Mouse (Mus musculus): ENCODE results near the gene Rasl12. TPM values are rescaled to one million over a fixed set of nuclear protein-coding genes. Genes with fewer than 3 reads are reported as not detected.

The Rasl12 gene
- polyA plus RNA-seq, 1 experiment from 2014 or later, result 5.8 TPM

GRCm38 (mm10) chr9:65394360-65394759 is 3.9 kb upstream of the Rasl12 start:
- H3K36me3 ChIP-seq, result no peaks in the 10 kb centered on the region
- H3K27ac ChIP-seq (replicated peaks), result no peak overlapping the region
- ATAC-seq (ENCODE audit: low FRiP score), result no peak
- H3K27me3 ChIP-seq (replicated peaks), result peaks cover 43% of the 10 kb centered on the region
- H3K9ac ChIP-seq (replicated peaks), result no peak overlapping the region
- 73% methylated on average over 2 of the region's 2 CpGs for WGBS
- no peaks in the 10 kb centered on the region for H3K9me3 ChIP-seq (replicated peaks)
- no peak overlapping the region for H3K4me2 ChIP-seq
- H3K4me1 ChIP-seq, result peaks cover 21% of the 10 kb centered on the region
- no peak overlapping the region for H3K4me3 ChIP-seq (replicated peaks)

GRCm38 (mm10) chr9:65399934-65400333 is 1.6 kb downstream of the Rasl12 start:
- Histone ChIP-seq H3K27me3 (replicated peaks) (0 out of 2 replicates have a peak, but pooled peaks cover 2% of the 10 kb centered on the region), H3K9ac (replicated peaks) (no peak overlapping the region), H3K4me3 (replicated peaks) (no peak overlapping the region), H3K4me2 (no peak overlapping the region), H3K27ac (replicated peaks) (no peak overlapping the region), H3K4me1 (peaks cover 14% of the 10 kb centered on the region), H3K9me3 (replicated peaks) (no peaks in the 10 kb centered on the region), H3K36me3 (no peaks in the 10 kb centered on the region)
- no peak for ATAC-seq (ENCODE audit: low FRiP score)
- 91% methylated on average over 6 of the region's 6 CpGs for WGBS

DNA sequence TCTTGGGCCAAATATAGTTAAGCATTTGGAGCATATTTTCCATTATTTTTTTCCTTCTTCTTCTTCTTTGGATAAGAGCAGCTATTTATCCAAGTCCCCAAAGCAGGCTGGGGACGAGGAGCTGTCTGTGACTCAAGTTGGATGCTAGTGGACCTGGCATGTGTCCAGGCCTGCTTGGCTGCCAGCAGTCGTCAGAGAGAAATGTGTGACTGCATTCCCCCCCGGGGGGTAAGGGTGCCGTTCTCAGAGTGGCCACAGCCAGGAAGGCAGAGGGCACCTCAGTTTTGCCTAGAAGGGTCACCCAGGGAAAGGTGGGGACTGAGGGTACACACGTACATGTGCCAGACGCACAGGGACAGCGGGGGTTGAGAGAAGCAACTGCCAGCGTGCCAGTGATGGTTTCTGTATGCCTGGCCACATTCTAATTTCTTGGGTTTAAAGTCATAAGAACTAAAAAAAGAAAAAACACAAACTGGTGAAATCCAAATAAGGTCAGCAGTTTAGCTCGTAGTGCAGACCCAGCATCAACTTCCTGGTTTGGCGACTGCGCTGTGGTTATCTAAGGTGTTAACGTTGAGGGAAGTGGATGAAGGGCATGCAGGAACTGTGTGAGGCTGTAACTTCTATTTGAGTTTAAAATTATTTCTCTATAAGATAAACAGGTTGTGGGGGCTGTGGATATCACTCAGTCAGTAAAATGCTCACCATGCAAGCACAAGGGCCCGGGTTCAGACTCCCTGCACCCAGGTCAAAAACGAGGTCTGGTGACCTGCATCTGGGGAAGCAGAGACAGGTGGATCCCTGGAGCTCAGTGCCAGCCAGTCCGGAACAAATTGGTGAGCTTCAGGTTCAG is 6.3 kb downstream of the Rasl12 start:
- Histone ChIP-seq H3K9ac (replicated peaks) (no peak overlapping the region), H3K9me3 (replicated peaks) (no peaks in the 10 kb centered on the region), H3K27ac (replicated peaks) (no peak overlapping the region), H3K27me3 (replicated peaks) (no peaks in the 10 kb centered on the region), H3K36me3 (no peaks in the 10 kb centered on the region), H3K4me3 (replicated peaks) (no peak overlapping the region), H3K4me1 (peaks cover 3% of the 10 kb centered on the region; the same call in 1 of the 2 replicates), H3K4me2 (no peak overlapping the region)
- ATAC-seq (ENCODE audit: low FRiP score), result no peak
- WGBS, result 65% methylated on average over 15 of the region's 15 CpGs

DNA sequence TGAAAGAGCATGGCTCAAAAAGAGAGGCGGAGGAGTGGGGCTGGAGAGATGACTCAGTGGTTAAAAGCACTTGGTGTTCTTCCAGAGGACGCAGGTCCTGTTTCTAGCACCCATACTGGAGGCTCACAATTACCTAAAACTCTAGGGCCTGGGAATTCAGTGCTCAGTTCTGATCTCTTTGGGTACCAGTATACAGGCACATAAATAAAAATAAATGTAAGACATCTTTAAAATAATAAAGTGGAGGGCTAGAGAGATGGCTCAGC is 6.8 kb downstream of the Rasl12 start:
- Histone ChIP-seq H3K36me3 (no peaks in the 10 kb centered on the region), H3K9me3 (replicated peaks) (no peaks in the 10 kb centered on the region), H3K27ac (replicated peaks) (no peak overlapping the region), H3K27me3 (replicated peaks) (no peaks in the 10 kb centered on the region), H3K4me2 (no peak overlapping the region), H3K9ac (replicated peaks) (no peak overlapping the region), H3K4me3 (replicated peaks) (no peak overlapping the region), H3K4me1 (peaks cover 3% of the 10 kb centered on the region; the same call in 1 of the 2 replicates)
- WGBS, result 85% methylated on average over 2 of the region's 2 CpGs
- ATAC-seq (ENCODE audit: low FRiP score), result no peak

GRCm38 (mm10) chr9:65407327-65407726 is 9.0 kb downstream of the Rasl12 start:
- H3K4me1 ChIP-seq, result peaks cover 3% of the 10 kb centered on the region; the same call in 1 of the 2 replicates
- no peak for ATAC-seq (ENCODE audit: low FRiP score)
- 86% methylated on average over 5 of the region's 5 CpGs for WGBS
- no peaks in the 10 kb centered on the region for H3K27me3 ChIP-seq (replicated peaks)
- no peak overlapping the region for H3K4me3 ChIP-seq (replicated peaks)
- no peak overlapping the region for H3K27ac ChIP-seq (replicated peaks)
- no peak overlapping the region for H3K9ac ChIP-seq (replicated peaks)
- H3K36me3 ChIP-seq, result no peaks in the 10 kb centered on the region
- no peaks in the 10 kb centered on the region for H3K9me3 ChIP-seq (replicated peaks)
- H3K4me2 ChIP-seq, result no peak overlapping the region

DNA sequence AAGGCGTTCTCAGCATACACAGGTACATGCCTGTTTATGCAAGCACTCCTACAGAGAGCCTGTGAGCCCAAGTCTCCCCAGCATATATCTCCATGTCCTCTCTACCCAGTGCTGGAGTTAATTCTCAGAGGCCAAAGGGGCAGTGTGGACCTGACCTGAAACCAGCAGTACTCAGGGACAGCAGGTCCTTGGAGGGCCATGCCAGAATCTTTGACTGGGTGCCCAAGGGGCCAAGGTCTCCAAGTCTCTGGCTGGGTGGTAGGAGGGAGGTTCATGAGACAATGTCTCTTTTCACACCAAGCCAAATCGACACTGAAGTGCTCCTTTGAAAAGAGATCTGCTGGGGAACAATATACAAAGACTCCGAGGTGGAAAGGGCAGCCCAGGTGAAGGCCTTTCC is 9.6 kb downstream of the Rasl12 start:
- H3K4me2 ChIP-seq, result no peak overlapping the region
- no peak overlapping the region for H3K27ac ChIP-seq (replicated peaks)
- no peaks in the 10 kb centered on the region for H3K27me3 ChIP-seq (replicated peaks)
- no peaks in the 10 kb centered on the region for H3K36me3 ChIP-seq
- no peak overlapping the region for H3K9ac ChIP-seq (replicated peaks)
- 81% methylated on average over 3 of the region's 3 CpGs for WGBS
- no peak overlapping the region for H3K4me3 ChIP-seq (replicated peaks)
- H3K9me3 ChIP-seq (replicated peaks), result no peaks in the 10 kb centered on the region
- peaks cover 3% of the 10 kb centered on the region; the same call in 1 of the 2 replicates for H3K4me1 ChIP-seq
- no peak for ATAC-seq (ENCODE audit: low FRiP score)

GRCm38 (mm10) chr9:65408871-65409295 is 10.6 kb downstream of the Rasl12 start:
- no peaks in the 10 kb centered on the region for H3K9me3 ChIP-seq (replicated peaks)
- H3K27me3 ChIP-seq (replicated peaks), result no peaks in the 10 kb centered on the region
- no peak overlapping the region for H3K4me2 ChIP-seq
- no peak overlapping the region for H3K9ac ChIP-seq (replicated peaks)
- peaks cover 3% of the 10 kb centered on the region; the same call in 1 of the 2 replicates for H3K4me1 ChIP-seq
- no peak for ATAC-seq (ENCODE audit: low FRiP score)
- H3K27ac ChIP-seq (replicated peaks), result no peak overlapping the region
- H3K36me3 ChIP-seq, result no peaks in the 10 kb centered on the region
- 72% methylated on average over 5 of the region's 5 CpGs for WGBS
- no peak overlapping the region for H3K4me3 ChIP-seq (replicated peaks)

- WGBS, result 96% methylated on average over 8 of the region's 8 CpGs
- Histone ChIP-seq H3K4me3 (replicated peaks) (no peak overlapping the region), H3K4me2 (no peak overlapping the region), H3K9me3 (replicated peaks) (no peaks in the 10 kb centered on the region), H3K4me1 (no peaks in the 10 kb centered on the region), H3K27ac (replicated peaks) (no peak overlapping the region), H3K9ac (replicated peaks) (no peak overlapping the region), H3K27me3 (replicated peaks) (no peaks in the 10 kb centered on the region), H3K36me3 (no peaks in the 10 kb centered on the region)
- no peak for ATAC-seq (ENCODE audit: low FRiP score)
Observed at GRCm38 (mm10) chr9:65410378-65410777, 12.1 kb downstream of the Rasl12 start.

DNA sequence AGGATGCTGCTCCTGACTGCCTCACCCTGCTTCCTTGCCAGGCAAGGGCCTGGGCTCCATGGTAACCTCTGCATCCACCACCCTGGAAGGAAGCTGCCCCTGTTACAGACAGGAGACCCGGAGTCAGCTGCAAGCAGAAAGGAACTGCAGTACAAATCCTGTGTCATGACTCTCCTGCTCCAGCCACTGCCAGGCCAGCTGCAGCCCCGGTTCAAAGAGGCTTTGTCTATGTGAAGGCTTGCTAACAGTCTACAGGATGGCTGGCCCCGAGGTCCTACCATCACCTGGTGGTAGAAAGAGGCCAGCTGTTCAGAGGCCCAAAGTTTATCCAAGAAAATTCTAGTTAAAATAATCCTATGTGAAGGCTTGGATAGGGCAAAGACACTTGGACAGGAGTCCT is 13.0 kb downstream of the Rasl12 start:
- H3K27me3 ChIP-seq (replicated peaks), result no peaks in the 10 kb centered on the region
- WGBS, result 80% methylated on average over 3 of the region's 3 CpGs
- H3K36me3 ChIP-seq, result no peaks in the 10 kb centered on the region
- no peaks in the 10 kb centered on the region for H3K4me1 ChIP-seq
- H3K27ac ChIP-seq (replicated peaks), result no peak overlapping the region
- ATAC-seq (ENCODE audit: low FRiP score), result no peak
- no peak overlapping the region for H3K4me2 ChIP-seq
- H3K4me3 ChIP-seq (replicated peaks), result no peak overlapping the region
- H3K9ac ChIP-seq (replicated peaks), result no peak overlapping the region
- no peaks in the 10 kb centered on the region for H3K9me3 ChIP-seq (replicated peaks)

GRCm38 (mm10) chr9:65417738-65418137 is 19.4 kb downstream of the Rasl12 start:
- H3K4me3 ChIP-seq (replicated peaks), result no peak overlapping the region
- H3K36me3 ChIP-seq, result no peaks in the 10 kb centered on the region
- H3K4me1 ChIP-seq, result no peaks in the 10 kb centered on the region
- no peaks in the 10 kb centered on the region for H3K9me3 ChIP-seq (replicated peaks)
- H3K9ac ChIP-seq (replicated peaks), result no peak overlapping the region
- no peaks in the 10 kb centered on the region for H3K27me3 ChIP-seq (replicated peaks)
- H3K27ac ChIP-seq (replicated peaks), result no peak overlapping the region
- H3K4me2 ChIP-seq, result no peak overlapping the region
- 43% methylated on average over 3 of the region's 3 CpGs for WGBS
- ATAC-seq (ENCODE audit: low FRiP score), result no peak

- H3K9ac ChIP-seq (replicated peaks), result no peak overlapping the region
- 78% methylated on average over 3 of the region's 3 CpGs for WGBS
- ATAC-seq (ENCODE audit: low FRiP score), result no peak
- no peaks in the 10 kb centered on the region for H3K4me1 ChIP-seq
- H3K27me3 ChIP-seq (replicated peaks), result no peaks in the 10 kb centered on the region
- H3K4me2 ChIP-seq, result no peak overlapping the region
- no peaks in the 10 kb centered on the region for H3K36me3 ChIP-seq
- no peaks in the 10 kb centered on the region for H3K9me3 ChIP-seq (replicated peaks)
- no peak overlapping the region for H3K27ac ChIP-seq (replicated peaks)
- H3K4me3 ChIP-seq (replicated peaks), result no peak overlapping the region
Observed at GRCm38 (mm10) chr9:65419633-65420032, 21.3 kb downstream of the Rasl12 start.

GRCm38 (mm10) chr9:65422760-65423501 is 24.6 kb downstream of the Rasl12 start, which contains the start of gene Slc51b:
Gene Slc51b, minus strand, starts transcription at chr9:65422955.
- no peak for ATAC-seq (ENCODE audit: low FRiP score)
- WGBS, result 78% methylated on average over 11 of the region's 11 CpGs
- no peaks in the 10 kb centered on the region for H3K36me3 ChIP-seq
- no peaks in the 10 kb centered on the region for H3K27me3 ChIP-seq (replicated peaks)
- no peak within 1 kb of the TSS for H3K9ac ChIP-seq (replicated peaks)
- no peak within 1 kb of the TSS for H3K4me2 ChIP-seq
- H3K4me3 ChIP-seq (replicated peaks), result no peak within 1 kb of the TSS
- H3K9me3 ChIP-seq (replicated peaks), result no peaks in the 10 kb centered on the region
- H3K27ac ChIP-seq (replicated peaks), result no peak within 1 kb of the TSS
- no peaks in the 10 kb centered on the region for H3K4me1 ChIP-seq

Data from neural tube, embryonic 15.5 days (tissue).